Mouse (Mus musculus) liver, embryonic 14.5 days (tissue): ENCODE results near the gene Rps6ka6.

Source experiments
- CTCF ChIP-seq: IDR thresholded peaks from 2 replicates; pipeline ENCODE4 v1.5.1; 2016; ENCODE audit warnings: antibody characterized with exemption, low read depth, control low read depth
- EP300 ChIP-seq: IDR thresholded peaks from 2 replicates; pipeline ENCODE4 v1.6.1; 2016; ENCODE audit warnings: antibody characterized with exemption, low read depth

GRCm38 (mm10) chrX:111460166-111460565, 77.6 kb downstream of the Rps6ka6 start:
- TF ChIP-seq CTCF (no peak), EP300 (no peak)
